Mouse (Mus musculus): ENCODE data around the gene Rpl26. TPM values are rescaled to one million over a fixed set of nuclear protein-coding genes. Genes with fewer than 3 reads are reported as not detected.
A peak's percentile ranks its signal among the peaks of the same experiment; 100 is the strongest.

Gene Rpl26
- polyA plus RNA-seq (2015; fragmentation: Nextera tagmentation; extraction: Ambion mirVana): 741 and 807 TPM in 2 replicates

DNA sequence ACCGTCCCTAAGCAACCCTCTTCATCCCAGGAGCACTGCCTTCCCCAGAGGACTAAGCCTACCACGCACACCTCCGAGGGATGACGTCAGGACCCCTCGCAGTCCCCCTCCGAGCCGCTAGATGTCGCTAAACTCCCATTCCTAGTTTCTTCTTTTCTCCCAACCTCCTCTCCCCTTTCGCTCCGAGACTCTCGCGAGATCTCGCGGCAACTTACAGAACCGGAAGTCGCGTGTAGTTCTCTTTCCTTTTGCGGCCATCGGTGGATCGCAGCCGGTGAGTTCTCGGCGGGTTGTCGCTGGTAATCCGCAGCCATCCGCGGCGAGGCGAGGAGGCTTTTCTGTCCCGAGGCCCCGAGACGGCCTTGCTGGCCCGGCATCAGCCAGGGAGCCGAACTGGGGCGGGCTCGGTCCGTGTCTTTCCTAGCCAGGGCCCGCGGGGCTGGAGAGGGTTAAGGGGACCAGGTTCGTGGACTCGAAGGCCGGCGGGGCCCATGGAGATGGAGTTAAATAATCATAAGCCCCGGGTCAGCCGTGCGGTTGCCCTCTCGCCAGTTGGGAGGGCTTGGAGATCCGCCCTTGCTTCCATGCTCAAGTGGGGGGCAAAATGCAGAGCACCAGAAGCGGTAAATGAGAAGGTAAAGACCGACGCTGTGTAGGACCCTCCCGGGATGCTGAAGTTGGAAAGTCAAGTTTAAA lies at the start of gene Rpl26:
Gene Rpl26 (plus strand): TSS at position 233 of the 696 bp plus-strand sequence.
- H3K9me3 ChIP-seq (ENCODE audit: low read length): no peaks in the 10 kb centered on the region
- peak; percentile 96 for TF ChIP-seq EP300 (IDR thresholded peaks at IDR 0.05)
- TF ChIP-seq CTCF (IDR thresholded peaks at IDR 0.05): peak; percentile 98
- H3K4me3 ChIP-seq (ENCODE audit: low read depth, low read length): peak within 1 kb of the TSS; percentile 88
- peak; percentile 99 for DNase-seq (ENCODE audit: low spot score)
- H3K4me1 ChIP-seq (ENCODE audit: insufficient read depth, low read depth, low read length): no peaks in the 10 kb centered on the region
- under 1% methylated on average over 52 of the region's 52 CpGs for WGBS
- H3K9ac ChIP-seq (replicated peaks; ENCODE audit: low read depth): peak within 1 kb of the TSS; percentile 97
- peak within 1 kb of the TSS; percentile 74 for H3K4me2 ChIP-seq (replicated peaks; ENCODE audit: low read depth, low read length)
- peak within 1 kb of the TSS; percentile 91 for H3K27ac ChIP-seq (ENCODE audit: low read length)
- peak; percentile 90 for ATAC-seq
- peaks cover 11% of the 10 kb centered on the region; the same call in 1 of the 2 replicates for H3K36me3 ChIP-seq (ENCODE audit: insufficient read depth, low read length)
- no peaks in the 10 kb centered on the region for H3K27me3 ChIP-seq (replicated peaks; ENCODE audit: insufficient read depth, low read length)

DNA sequence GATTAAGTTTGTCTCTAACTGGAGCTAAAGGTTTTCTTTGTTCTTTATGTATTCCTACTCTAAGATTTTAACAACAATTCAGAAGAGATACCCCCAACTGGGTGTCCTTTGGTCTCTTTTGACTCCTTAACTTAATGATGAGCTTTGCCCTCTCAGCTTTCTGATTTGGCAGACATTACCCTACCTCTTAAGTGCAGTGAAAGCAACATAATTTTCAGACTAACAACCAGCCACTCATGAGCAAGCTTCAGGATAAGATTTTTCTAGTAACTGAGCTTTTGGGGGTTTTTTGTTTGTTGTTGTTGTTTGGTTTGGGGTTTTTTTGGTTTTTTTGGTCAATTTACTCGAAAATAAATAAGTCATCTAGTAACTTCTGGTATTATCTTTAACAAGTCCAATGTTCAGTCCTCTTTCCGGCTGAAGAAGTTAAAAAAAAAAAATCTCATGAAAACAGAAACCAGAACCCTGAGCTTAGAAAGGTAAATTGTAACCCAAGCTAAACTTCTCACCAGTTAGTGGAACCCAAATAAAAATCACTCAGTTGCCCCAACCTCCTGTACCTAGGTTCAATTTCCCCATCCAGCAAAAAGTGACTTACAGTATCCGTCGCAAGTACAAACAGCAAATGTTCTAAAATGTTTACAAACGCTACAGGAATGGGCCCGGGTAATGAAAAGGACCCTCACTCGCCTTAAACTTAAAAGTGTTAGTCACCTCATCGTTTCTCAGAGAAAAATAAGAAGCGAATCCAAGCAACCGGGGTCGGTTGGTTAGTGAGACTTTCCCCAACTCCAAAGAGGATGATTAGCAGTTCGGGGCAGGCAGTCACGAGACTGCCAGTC lies 49.5 kb upstream of the Rpl26 start:
- Histone ChIP-seq H3K4me3 (ENCODE audit: low read depth, low read length) (peak overlapping the region; percentile 97), H3K9me3 (ENCODE audit: low read length) (no peaks in the 10 kb centered on the region), H3K9ac (replicated peaks; ENCODE audit: low read depth) (peak overlapping the region; percentile 99), H3K36me3 (ENCODE audit: insufficient read depth, low read length) (no peaks in the 10 kb centered on the region), H3K27me3 (replicated peaks; ENCODE audit: insufficient read depth, low read length) (no peaks in the 10 kb centered on the region), H3K27ac (ENCODE audit: low read length) (peak overlapping the region; percentile 100), H3K4me2 (replicated peaks; ENCODE audit: low read depth, low read length) (peak overlapping the region; percentile 69), H3K4me1 (ENCODE audit: insufficient read depth, low read depth, low read length) (peaks cover 16% of the 10 kb centered on the region)
- ATAC-seq: no peak
- WGBS: 1% methylated on average over 13 of the region's 13 CpGs
- no peak for DNase-seq (ENCODE audit: low spot score)
- TF ChIP-seq CTCF (IDR thresholded peaks at IDR 0.05) (no peak), EP300 (IDR thresholded peaks at IDR 0.05) (no peak)

DNA sequence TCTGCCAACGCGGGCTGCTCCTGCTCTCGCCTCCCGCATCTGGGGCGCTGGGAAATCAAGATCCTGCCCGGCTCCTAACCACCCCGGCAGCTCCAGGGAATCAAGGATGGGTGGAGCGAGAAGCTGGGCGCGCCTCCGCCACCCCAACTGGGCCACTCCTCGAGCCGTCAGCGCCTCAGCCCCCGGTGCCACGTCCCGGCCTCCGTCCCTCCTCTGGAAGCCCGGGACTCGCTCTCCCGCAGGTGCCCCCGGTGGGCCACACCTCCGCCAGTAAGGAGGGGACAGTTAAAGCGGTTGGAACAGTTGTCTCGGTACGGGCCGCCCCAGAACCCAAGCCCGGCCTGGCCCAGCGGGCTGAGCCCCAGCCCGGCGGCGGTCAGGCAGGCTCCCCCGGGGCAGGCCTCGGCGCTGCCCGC lies 48.9 kb upstream of the Rpl26 start:
- H3K27me3 ChIP-seq (replicated peaks; ENCODE audit: insufficient read depth, low read length): no peaks in the 10 kb centered on the region
- H3K4me2 ChIP-seq (replicated peaks; ENCODE audit: low read depth, low read length): peak overlapping the region; percentile 69
- peaks cover 13% of the 10 kb centered on the region; the same call in 1 of the 2 replicates for H3K4me1 ChIP-seq (ENCODE audit: insufficient read depth, low read depth, low read length)
- H3K27ac ChIP-seq (ENCODE audit: low read length): peak overlapping the region; percentile 100
- DNase-seq (ENCODE audit: low spot score) (peak; percentile 91), ATAC-seq (peak; percentile 74)
- TF ChIP-seq CTCF (IDR thresholded peaks at IDR 0.05) (no peak), EP300 (IDR thresholded peaks at IDR 0.05) (no peak)
- under 1% methylated on average over 36 of the region's 36 CpGs for WGBS
- no peaks in the 10 kb centered on the region for H3K36me3 ChIP-seq (ENCODE audit: insufficient read depth, low read length)
- peak overlapping the region; percentile 97 for H3K4me3 ChIP-seq (ENCODE audit: low read depth, low read length)
- H3K9me3 ChIP-seq (ENCODE audit: low read length): no peaks in the 10 kb centered on the region
- H3K9ac ChIP-seq (replicated peaks; ENCODE audit: low read depth): peak overlapping the region; percentile 99

DNA sequence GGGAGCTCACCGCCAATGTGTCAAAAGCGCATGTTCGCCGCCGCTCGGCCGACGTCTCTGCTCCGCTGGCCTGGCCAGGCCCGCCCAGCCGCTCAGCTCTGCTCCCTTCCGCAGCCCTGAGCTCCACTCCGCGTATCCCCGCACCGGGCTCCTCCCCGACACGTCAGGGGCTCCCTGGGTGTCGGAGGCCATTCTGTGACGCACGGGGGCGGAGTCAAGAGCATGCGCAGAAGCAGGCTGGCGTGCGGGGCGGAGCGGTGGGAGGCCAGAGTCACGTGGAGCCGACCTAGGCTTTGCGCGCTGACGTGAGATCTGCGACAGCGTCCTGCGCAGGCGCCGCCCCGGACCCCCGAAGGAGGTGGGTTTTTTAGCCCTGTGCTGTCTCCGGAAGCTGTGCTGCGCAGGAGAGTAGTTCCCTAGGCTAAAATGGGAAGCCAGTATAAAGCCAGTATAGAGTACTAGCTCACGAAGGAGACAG lies 48.4 kb upstream of the Rpl26 start:
- peak; percentile 99 for DNase-seq (ENCODE audit: low spot score)
- H3K9me3 ChIP-seq (ENCODE audit: low read length): no peaks in the 10 kb centered on the region
- H3K4me3 ChIP-seq (ENCODE audit: low read depth, low read length): peak overlapping the region; percentile 97
- H3K27me3 ChIP-seq (replicated peaks; ENCODE audit: insufficient read depth, low read length): no peaks in the 10 kb centered on the region
- peak; percentile 98 for ATAC-seq
- H3K4me2 ChIP-seq (replicated peaks; ENCODE audit: low read depth, low read length): peak overlapping the region; percentile 69
- peak overlapping the region; percentile 100 for H3K27ac ChIP-seq (ENCODE audit: low read length)
- TF ChIP-seq EP300 (IDR thresholded peaks at IDR 0.05) (peak; percentile 47; the same call in 1 of the 2 replicates), CTCF (IDR thresholded peaks at IDR 0.05) (no peak)
- peaks cover 13% of the 10 kb centered on the region; the same call in 1 of the 2 replicates for H3K4me1 ChIP-seq (ENCODE audit: insufficient read depth, low read depth, low read length)
- WGBS: 0% methylated on average over 42 of the region's 42 CpGs
- peak overlapping the region; percentile 99 for H3K9ac ChIP-seq (replicated peaks; ENCODE audit: low read depth)
- no peaks in the 10 kb centered on the region for H3K36me3 ChIP-seq (ENCODE audit: insufficient read depth, low read length)

DNA sequence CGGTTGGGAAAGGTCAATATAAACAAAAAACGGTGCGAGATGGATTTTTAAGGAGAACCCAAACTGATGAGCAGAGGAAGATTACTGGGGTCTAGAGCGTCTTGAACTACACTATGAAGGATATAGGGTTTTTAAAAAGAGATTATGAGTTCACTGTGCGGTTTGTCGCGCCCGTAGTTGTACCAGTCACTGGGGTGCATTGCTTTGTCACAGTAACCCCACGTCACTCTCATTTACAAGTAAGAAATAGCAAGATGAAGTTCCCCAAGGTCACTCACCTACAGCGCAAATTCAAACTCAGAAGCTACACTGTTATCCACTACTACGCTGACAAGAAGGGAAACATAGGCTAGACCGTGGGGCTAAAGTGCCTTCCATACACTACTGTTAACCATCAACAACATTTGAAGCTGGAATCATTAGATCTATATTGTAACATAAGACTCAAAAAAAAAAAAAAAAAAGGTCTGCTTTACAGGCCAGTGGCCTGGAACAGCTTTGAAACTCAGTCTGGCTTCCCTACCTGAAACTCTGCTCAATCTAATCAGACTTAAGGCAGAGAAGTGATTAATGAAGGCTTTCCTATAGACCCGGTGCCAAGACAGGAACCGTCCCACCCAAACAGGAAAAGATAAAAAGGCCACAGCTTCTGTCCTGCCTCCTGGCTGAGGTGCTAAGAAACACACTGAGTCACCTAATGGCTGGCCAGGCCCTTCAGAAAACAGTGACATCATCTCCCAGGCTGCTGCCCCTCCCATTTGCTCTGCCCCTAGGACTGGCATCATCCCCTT lies 47.6 kb upstream of the Rpl26 start:
- H3K9ac ChIP-seq (replicated peaks; ENCODE audit: low read depth): peak overlapping the region; percentile 99; the same call in 1 of the 2 replicates
- H3K4me2 ChIP-seq (replicated peaks; ENCODE audit: low read depth, low read length): peak overlapping the region; percentile 69
- peak overlapping the region; percentile 97 for H3K4me3 ChIP-seq (ENCODE audit: low read depth, low read length)
- peak; percentile 27 for ATAC-seq
- peaks cover 13% of the 10 kb centered on the region; the same call in 1 of the 2 replicates for H3K4me1 ChIP-seq (ENCODE audit: insufficient read depth, low read depth, low read length)
- peak overlapping the region; percentile 100 for H3K27ac ChIP-seq (ENCODE audit: low read length)
- peak; percentile 89 for DNase-seq (ENCODE audit: low spot score)
- no peak for TF ChIP-seq CTCF (IDR thresholded peaks at IDR 0.05)
- TF ChIP-seq EP300 (IDR thresholded peaks at IDR 0.05): peak; percentile 98
- no peaks in the 10 kb centered on the region for H3K36me3 ChIP-seq (ENCODE audit: insufficient read depth, low read length)
- 22% methylated on average over 14 of the region's 14 CpGs for WGBS
- no peaks in the 10 kb centered on the region for H3K9me3 ChIP-seq (ENCODE audit: low read length)
- no peaks in the 10 kb centered on the region for H3K27me3 ChIP-seq (replicated peaks; ENCODE audit: insufficient read depth, low read length)

Data from lung, postnatal 0 days (tissue).